Mouse (Mus musculus) kidney, postnatal 0 days (tissue): ENCODE measurements at regions not wholly inside any gene's neighbourhood (a gene's known extent, or its start where the extent isn't known, plus 50 kb on each side); places are given as distances from the start of the nearest gene placed in this dataset.
A peak's percentile ranks its signal among the peaks of the same experiment; 100 is the strongest.
"Not testable (repeated sequence)": the region's sequence is repeated elsewhere in the genome, so short reads cannot be mapped to it uniquely, and the experiment has no call there.

ENCODE experiments used
- ATAC-seq: fragments of 200-750 bp; cut with Nextera tagmentation; replicated peaks from 2 replicates; pipeline ENCODE4 v1.8.0; 2017; ENCODE audit warnings: low read depth, moderate number of reproducible peaks, moderate TSS enrichment, moderate library complexity; ENCODE audit not compliant: low FRiP score
- DNase-seq: peaks from one replicate; pipeline ENCODE4 v3.0.0-alpha.2; 2016; ENCODE audit warnings: low spot score
- H3K27ac ChIP-seq: fragments of 300-500 bp; sonication (generic); 2 replicates; pipeline ENCODE4 v1.5.1; 2014; ENCODE audit warnings: mild to moderate bottlenecking
- H3K27me3 ChIP-seq: fragments of 300-500 bp; sonication (generic); 2 replicates; pipeline ENCODE4 v1.6.1; 2014; ENCODE audit warnings: low read length, mixed read lengths; ENCODE audit not compliant: insufficient read depth
- H3K36me3 ChIP-seq: fragments of 300-500 bp; sonication (generic); 2 replicates; pipeline ENCODE4 v1.6.1; 2014; ENCODE audit warnings: low read length, mixed read lengths; ENCODE audit not compliant: insufficient read depth
- H3K4me1 ChIP-seq: fragments of 300-500 bp; sonication (generic); replicated peaks from 2 replicates; pipeline ENCODE4 v1.6.1; 2014; ENCODE audit warnings: antibody characterized with exemption, low read length, mixed read lengths; ENCODE audit not compliant: insufficient read depth
- H3K4me2 ChIP-seq: fragments of 300-500 bp; sonication (generic); 2 replicates; pipeline ENCODE4 v1.6.1; 2014; ENCODE audit warnings: mild to moderate bottlenecking, low read length, moderate library complexity, mixed read lengths
- H3K4me3 ChIP-seq: fragments of 300-500 bp; sonication (generic); replicated peaks from 2 replicates; pipeline ENCODE4 v1.5.1; 2014; ENCODE audit warnings: low read depth, low read length
- H3K9ac ChIP-seq: fragments of 300-500 bp; sonication (generic); 2 replicates; pipeline ENCODE4 v1.6.1; 2014; ENCODE audit warnings: low read depth, low read length
- H3K9me3 ChIP-seq: fragments of 300-500 bp; sonication (generic); replicated peaks from 2 replicates; pipeline ENCODE4 v1.6.1; 2016; ENCODE audit warnings: low read length, inconsistent platforms, mixed read lengths
- CTCF ChIP-seq: IDR thresholded peaks from 2 replicates; pipeline ENCODE4 v1.5.1; 2016; ENCODE audit warnings: antibody characterized with exemption, low read depth, mild to moderate bottlenecking, moderate library complexity
- WGBS: fragments of 180-500 bp; shearing (Covaris S2); extraction: QIAGEN DNeasy Blood & Tissue Kit; methylation state at CpG from one replicate; pipeline ENCODE4 v1.1.7; 2014; 5-methylcytosine and 5-hydroxymethylcytosine counted together

- no peak for TF ChIP-seq CTCF
Observed at GRCm38 (mm10) chr17:61204316-61204715, 1676.8 kb downstream of the Efna5 start.

DNA sequence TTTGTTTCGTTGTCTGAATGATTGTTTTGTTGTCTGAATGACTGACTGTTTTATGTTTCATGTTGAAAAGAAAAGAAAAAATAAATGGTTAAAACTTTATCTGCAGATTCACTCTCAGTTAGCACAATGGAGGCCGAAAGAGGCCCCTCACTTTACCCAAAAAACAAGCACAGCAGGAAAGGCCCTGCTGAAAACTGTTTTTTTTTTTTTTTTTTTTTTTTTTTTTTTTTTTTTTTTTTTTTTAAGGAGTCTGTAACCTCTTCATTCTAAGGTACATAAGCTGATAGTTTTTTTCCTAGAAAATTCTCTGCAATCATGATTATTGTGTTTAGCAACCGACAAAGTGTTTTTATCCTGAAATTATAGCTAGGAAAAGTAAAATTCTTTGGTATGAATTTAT, 1693.2 kb downstream of the Efna5 start:
- 81% methylated on average over 3 of the region's 3 CpGs for WGBS
- H3K27ac ChIP-seq, H3K27me3 ChIP-seq, H3K36me3 ChIP-seq, DNase-seq, H3K9me3 ChIP-seq, H3K4me1 ChIP-seq, ATAC-seq, H3K9ac ChIP-seq, H3K4me3 ChIP-seq, H3K4me2 ChIP-seq: not testable (repeated sequence)

More at GRCm38 (mm10) chr17:61204316-61204715, 1676.8 kb downstream of the Efna5 start:
- H3K4me3 ChIP-seq = no peak overlapping the region
- H3K9ac ChIP-seq = no peak overlapping the region
- no peaks in the 10 kb centered on the region for H3K27me3 ChIP-seq
- DNase-seq (no peak), ATAC-seq (no peak)
- H3K9me3 ChIP-seq = no peaks in the 10 kb centered on the region
- no peak overlapping the region for H3K27ac ChIP-seq
- no peaks in the 10 kb centered on the region for H3K36me3 ChIP-seq
- H3K4me1 ChIP-seq = no peaks in the 10 kb centered on the region
- H3K4me2 ChIP-seq = no peak overlapping the region
- 89% methylated on average over 3 of the region's 3 CpGs for WGBS

DNA sequence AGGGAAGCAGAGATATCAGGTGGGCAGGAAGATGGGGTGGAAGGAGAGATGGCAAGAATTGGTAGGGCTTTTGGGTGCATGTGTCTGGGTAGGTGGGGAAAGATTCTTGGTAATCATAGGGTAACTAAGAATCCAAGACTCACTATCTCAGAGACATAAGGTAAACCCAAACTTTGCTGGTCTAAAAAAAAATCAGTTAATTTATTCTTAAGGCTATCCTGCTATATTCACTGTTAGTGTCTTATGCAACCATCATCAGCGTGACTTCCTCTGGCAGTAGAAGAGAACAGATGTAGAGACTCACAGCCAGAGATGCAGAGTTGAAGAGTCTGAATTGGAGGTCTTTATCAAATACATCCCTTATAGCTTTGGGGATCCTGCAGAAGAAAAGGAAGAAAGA, 1704.5 kb downstream of the Efna5 start:
- no peak overlapping the region for H3K9ac ChIP-seq
- no peak overlapping the region for H3K27ac ChIP-seq
- 91% methylated on average over 1 of the region's 1 CpGs for WGBS
- no peaks in the 10 kb centered on the region for H3K4me1 ChIP-seq
- no peaks in the 10 kb centered on the region for H3K9me3 ChIP-seq
- no peak overlapping the region for H3K4me3 ChIP-seq
- H3K4me2 ChIP-seq = no peak overlapping the region
- H3K27me3 ChIP-seq = no peaks in the 10 kb centered on the region
- no peak for TF ChIP-seq CTCF
- DNase-seq (no peak), ATAC-seq (no peak)
- H3K36me3 ChIP-seq = no peaks in the 10 kb centered on the region

DNA sequence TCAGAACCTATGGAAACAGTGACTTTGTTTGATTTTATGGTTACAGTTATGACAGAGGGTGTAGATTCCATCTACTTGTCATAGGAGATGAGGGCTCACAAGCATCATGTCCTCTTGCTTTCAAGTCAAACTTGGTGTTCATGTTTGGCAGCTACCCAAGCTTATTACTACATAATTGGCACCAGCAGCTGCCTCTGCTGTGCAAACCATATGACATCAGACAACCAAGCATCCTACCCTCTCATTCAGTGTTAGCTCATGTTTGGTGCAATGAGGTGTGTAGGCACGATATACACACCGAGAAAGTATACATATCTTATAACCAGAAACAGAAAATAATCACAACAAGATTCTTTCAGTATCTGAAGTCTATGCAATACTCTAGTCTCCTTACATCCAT, 1721.7 kb downstream of the Efna5 start:
- DNase-seq (no peak), ATAC-seq (no peak)

DNA sequence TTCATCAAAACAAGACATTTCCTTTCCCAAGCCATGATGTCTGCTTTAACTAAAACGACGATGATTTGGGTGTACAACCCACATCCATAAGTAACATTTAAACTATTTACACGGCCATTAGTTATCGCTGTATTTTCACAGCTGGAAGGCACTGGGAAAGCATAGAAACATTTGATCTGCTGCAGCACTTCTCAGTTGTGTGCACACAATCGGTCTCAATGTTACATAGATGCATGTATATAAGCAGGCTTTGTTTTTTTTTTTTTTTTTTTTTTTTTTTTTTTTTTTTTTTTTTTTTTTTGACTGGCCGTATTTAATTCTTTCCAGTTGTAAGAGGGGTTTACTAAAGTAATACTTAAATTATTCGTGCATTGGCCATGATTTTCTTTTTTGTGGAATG, 1744.1 kb downstream of the Efna5 start:
- H3K9ac ChIP-seq = no peak overlapping the region
- H3K9me3 ChIP-seq = no peaks in the 10 kb centered on the region
- H3K27me3 ChIP-seq = no peaks in the 10 kb centered on the region
- H3K4me2 ChIP-seq = no peak overlapping the region
- no peak for TF ChIP-seq CTCF
- H3K4me3 ChIP-seq = no peak overlapping the region
- WGBS = 49% methylated on average over 7 of the region's 7 CpGs
- DNase-seq (peak; percentile 14), ATAC-seq (no peak)
- H3K36me3 ChIP-seq = no peaks in the 10 kb centered on the region
- H3K27ac ChIP-seq = no peak overlapping the region
- no peaks in the 10 kb centered on the region for H3K4me1 ChIP-seq

More for the DNA sequence above, 1721.7 kb downstream of the Efna5 start:
- Histone ChIP-seq H3K27ac (no peak overlapping the region), H3K36me3 (no peaks in the 10 kb centered on the region), H3K4me2 (no peak overlapping the region), H3K9me3 (no peaks in the 10 kb centered on the region), H3K4me3 (no peak overlapping the region), H3K9ac (no peak overlapping the region), H3K4me1 (no peaks in the 10 kb centered on the region), H3K27me3 (no peaks in the 10 kb centered on the region)
- 97% methylated on average over 2 of the region's 2 CpGs for WGBS
- no peak for TF ChIP-seq CTCF

DNA sequence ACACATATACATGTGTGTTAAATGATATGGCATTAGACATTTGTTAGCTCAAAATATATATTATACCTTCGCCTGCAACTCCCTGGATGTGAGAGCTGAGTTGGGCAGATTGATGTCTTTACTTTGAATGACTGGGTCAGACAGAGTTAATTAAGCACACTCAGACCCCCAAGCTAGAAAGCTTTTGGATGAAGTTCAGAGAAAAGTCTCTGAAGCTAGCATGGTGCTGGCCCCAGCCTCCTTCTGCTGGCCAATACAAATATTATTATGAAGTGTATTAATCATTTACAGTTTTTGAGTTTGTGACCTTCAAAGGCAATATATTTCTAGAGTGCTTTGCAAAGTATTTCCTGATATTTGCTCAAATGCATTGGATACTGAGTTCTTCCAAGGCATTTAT, 1753.3 kb downstream of the Efna5 start:
- Histone ChIP-seq H3K4me2 (no peak overlapping the region), H3K9me3 (no peaks in the 10 kb centered on the region), H3K27me3 (no peaks in the 10 kb centered on the region), H3K4me3 (no peak overlapping the region), H3K27ac (no peak overlapping the region), H3K36me3 (no peaks in the 10 kb centered on the region), H3K9ac (no peak overlapping the region), H3K4me1 (no peaks in the 10 kb centered on the region)
- TF ChIP-seq CTCF = no peak
- DNase-seq (peak; percentile 50), ATAC-seq (no peak)
- 45% methylated on average over 1 of the region's 1 CpGs for WGBS

GRCm38 (mm10) chr17:61106302-61106701, 1774.8 kb downstream of the Efna5 start:
- no peak overlapping the region for H3K4me3 ChIP-seq
- no peak overlapping the region for H3K4me2 ChIP-seq
- no peak for TF ChIP-seq CTCF
- H3K9me3 ChIP-seq = no peaks in the 10 kb centered on the region
- no peaks in the 10 kb centered on the region for H3K36me3 ChIP-seq
- no peaks in the 10 kb centered on the region for H3K4me1 ChIP-seq
- WGBS = 83% methylated on average over 1 of the region's 1 CpGs
- H3K27ac ChIP-seq = no peak overlapping the region
- ATAC-seq = no peak
- no peak overlapping the region for H3K9ac ChIP-seq
- H3K27me3 ChIP-seq = no peaks in the 10 kb centered on the region
- DNase-seq = no peak
